Mouse (Mus musculus): ENCODE measurements around the gene E2f1.

DNA sequence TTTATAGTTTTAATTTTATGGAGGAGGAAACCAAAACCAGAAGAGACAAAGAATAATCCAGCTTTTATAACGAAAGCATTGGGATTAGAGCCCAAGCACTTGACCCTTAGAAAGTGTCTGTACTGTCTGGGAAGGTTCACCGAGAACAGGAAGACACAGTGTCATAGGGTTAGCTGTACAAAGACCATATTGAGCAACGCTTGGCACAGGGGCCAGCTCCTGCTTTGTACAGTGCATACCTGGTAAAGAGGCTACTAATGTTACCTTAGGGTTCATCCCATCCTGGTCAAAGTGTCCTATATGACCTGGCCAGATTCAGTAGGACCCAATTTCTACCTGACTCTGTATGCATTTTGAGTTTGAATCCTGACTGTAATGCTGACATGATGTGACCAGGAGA, 31.6 kb upstream of the E2f1 start:
- TF ChIP-seq CTCF (conservative IDR thresholded peaks at IDR 0.05; ENCODE audit: insufficient read depth, insufficient read length, low read depth, low read length): no peak
- TF ChIP-seq POLR2A (IDR thresholded peaks at IDR 0.05; ENCODE audit: low read depth, low read length): no peak

All from kidney, adult 2 months (tissue).